Mouse (Mus musculus): Measurements from ENCODE around the gene Coro2a. TPM values are rescaled to one million over a fixed set of nuclear protein-coding genes. Genes with fewer than 3 reads are reported as not detected.

The Coro2a gene
- polyA plus RNA-seq (2012; rRNA removed), result 4.1 and 4.2 TPM in 2 replicates

DNA sequence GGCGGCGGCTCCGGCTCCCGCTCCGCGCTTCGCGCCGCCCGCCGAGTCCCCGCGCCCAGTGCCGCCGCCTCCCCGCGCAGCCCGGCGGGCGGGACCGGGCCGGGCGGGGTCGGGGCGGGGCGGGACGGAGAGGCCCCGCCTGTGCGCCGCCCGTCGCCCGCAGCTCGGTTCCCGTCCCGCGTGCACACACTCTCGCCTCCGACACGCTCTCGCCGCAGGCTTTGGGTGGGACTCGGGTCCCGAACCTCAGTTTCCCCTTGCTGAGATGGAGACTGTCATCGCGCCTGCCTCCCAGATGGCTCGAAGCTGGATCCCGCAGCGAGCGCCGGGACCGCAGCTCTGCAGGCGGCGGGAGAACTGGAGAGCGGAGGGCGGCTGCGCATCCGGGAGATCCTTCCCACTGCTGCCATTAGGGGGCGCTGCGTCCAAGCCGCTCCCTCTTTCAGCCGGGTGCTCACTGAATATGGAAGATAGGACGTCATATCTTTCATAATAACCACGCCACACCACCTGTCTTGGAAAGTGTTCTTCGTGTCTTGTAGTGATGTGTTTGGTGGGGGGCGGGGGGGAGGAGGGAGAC lies at the start of gene Coro2a:
Gene Coro2a (minus strand): TSS at position 359 of the 580 bp plus-strand sequence.
- Histone ChIP-seq H3K4me3 (ENCODE audit: insufficient read depth, low read depth, low read length) (peak within 1 kb of the TSS; percentile 60), H3K27me3 (replicated peaks; ENCODE audit: control insufficient read depth, insufficient read depth, low read length) (0 out of 2 replicates have a peak, but pooled peaks cover 1% of the 10 kb centered on the region), H3K4me1 (ENCODE audit: control insufficient read depth, insufficient read depth, low read length) (no peaks in the 10 kb centered on the region), H3K36me3 (ENCODE audit: control insufficient read depth, insufficient read depth, low read length) (no peaks in the 10 kb centered on the region), H3K27ac (ENCODE audit: insufficient read depth, low read depth, low read length) (no peak within 1 kb of the TSS)
- peak; percentile 62 for DNase-seq
- TF ChIP-seq CTCF (conservative IDR thresholded peaks at IDR 0.05; ENCODE audit: insufficient read depth, insufficient read length, low read depth, low read length), result peak; percentile 81
- TF ChIP-seq POLR2A (IDR thresholded peaks at IDR 0.05; ENCODE audit: low read depth, low read length), result no peak
- under 1% methylated on average over 39 of the region's 66 CpGs for WGBS

DNA sequence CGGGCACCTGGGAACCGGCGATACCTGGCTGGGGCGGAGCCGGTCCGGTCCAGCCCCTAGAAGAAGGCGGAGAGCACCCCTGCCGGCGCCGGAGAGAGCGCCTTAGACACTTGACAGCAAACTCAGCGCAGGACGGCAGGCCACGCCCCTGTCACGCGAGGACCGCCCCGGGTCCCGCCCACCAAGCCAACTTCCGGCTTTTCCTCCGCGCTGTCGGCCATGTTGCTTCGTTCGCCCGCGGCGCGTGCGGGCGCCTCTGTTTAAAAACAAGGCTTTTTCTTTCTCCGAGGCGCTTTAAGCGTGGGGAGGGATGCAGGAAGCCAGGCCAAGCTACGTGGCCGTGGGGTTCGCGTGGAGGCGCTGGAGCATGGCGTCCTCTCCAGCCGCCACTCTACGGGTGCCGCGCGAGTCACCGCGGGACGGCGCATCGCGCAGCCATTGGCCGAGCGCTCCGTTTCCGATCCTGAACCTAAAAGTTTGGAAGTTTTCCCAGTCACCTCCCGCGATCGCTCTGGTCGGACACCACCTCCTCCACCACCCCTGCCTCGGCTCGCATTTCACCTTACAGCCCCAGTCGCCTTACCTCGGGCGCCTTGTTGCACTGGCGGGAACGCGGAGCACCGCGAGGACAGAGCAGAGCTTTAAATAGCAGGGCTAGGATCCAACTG lies 48.2 kb upstream of the Coro2a start, which contains the start of gene Tbc1d2:
Gene Tbc1d2 (minus strand): TSS at position 124 of the 668 bp plus-strand sequence.
- TF ChIP-seq POLR2A (IDR thresholded peaks at IDR 0.05; ENCODE audit: low read depth, low read length) (peak; percentile 32), CTCF (conservative IDR thresholded peaks at IDR 0.05; ENCODE audit: insufficient read depth, insufficient read length, low read depth, low read length) (peak; percentile 37; the same call in 1 of the 2 replicates)
- H3K27ac ChIP-seq (ENCODE audit: insufficient read depth, low read depth, low read length), result peak within 1 kb of the TSS; percentile 91
- H3K36me3 ChIP-seq (ENCODE audit: control insufficient read depth, insufficient read depth, low read length), result no peaks in the 10 kb centered on the region
- peaks cover 15% of the 10 kb centered on the region; the same call in 1 of the 2 replicates for H3K4me1 ChIP-seq (ENCODE audit: control insufficient read depth, insufficient read depth, low read length)
- no peaks in the 10 kb centered on the region for H3K27me3 ChIP-seq (replicated peaks; ENCODE audit: control insufficient read depth, insufficient read depth, low read length)
- peak; percentile 98 for DNase-seq
- WGBS, result under 1% methylated on average over 69 of the region's 69 CpGs
- H3K4me3 ChIP-seq (ENCODE audit: insufficient read depth, low read depth, low read length), result peak within 1 kb of the TSS; percentile 92

DNA sequence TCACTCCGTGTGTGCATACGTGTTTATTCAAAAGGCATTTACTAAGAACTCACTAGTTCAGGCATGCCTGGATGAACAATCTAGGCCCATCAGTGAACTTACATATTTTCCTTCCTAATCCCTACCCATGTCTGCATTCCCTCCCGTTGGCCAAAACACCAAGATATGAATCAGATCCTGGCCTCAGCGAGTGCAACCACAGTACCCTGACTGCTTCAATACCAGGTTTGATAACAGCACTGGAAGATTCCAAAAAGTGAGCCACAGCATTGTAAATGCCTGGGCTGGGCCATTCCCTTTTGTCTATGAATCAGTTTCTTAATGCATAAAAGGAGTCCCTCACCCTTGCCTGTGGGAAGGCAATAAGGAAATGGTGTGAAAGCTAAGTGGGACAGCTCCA lies 47.2 kb upstream of the Coro2a start:
- WGBS, result 46% methylated on average over 4 of the region's 4 CpGs
- peak overlapping the region; percentile 58; the same call in 1 of the 2 replicates for H3K27ac ChIP-seq (ENCODE audit: insufficient read depth, low read depth, low read length)
- DNase-seq, result no peak
- peaks cover 15% of the 10 kb centered on the region; the same call in 1 of the 2 replicates for H3K4me1 ChIP-seq (ENCODE audit: control insufficient read depth, insufficient read depth, low read length)
- no peaks in the 10 kb centered on the region for H3K36me3 ChIP-seq (ENCODE audit: control insufficient read depth, insufficient read depth, low read length)
- H3K27me3 ChIP-seq (replicated peaks; ENCODE audit: control insufficient read depth, insufficient read depth, low read length), result no peaks in the 10 kb centered on the region
- TF ChIP-seq CTCF (conservative IDR thresholded peaks at IDR 0.05; ENCODE audit: insufficient read depth, insufficient read length, low read depth, low read length) (no peak), POLR2A (IDR thresholded peaks at IDR 0.05; ENCODE audit: low read depth, low read length) (no peak)
- H3K4me3 ChIP-seq (ENCODE audit: insufficient read depth, low read depth, low read length), result peak overlapping the region; percentile 92

DNA sequence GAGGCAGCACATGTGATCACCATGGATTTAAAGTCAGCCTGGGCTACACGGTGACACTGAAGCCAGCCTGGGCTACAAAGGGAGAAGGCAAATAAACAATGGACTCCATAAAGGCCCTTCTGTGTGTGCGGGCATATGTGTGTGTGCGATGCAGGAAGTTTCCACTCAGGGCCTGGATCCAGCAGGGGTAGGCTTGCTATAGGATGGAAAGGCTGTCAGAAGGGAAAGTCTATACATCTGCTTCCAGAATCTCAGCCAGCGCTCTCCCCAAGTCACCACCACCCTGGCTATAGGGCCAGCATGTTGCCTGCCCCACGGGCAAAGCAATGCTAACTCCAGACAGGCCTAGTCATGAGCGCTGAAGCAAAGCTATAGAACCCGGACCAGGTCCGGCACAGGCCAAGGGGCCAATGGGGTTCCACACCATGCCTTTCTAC lies 41.7 kb upstream of the Coro2a start:
- H3K36me3 ChIP-seq (ENCODE audit: control insufficient read depth, insufficient read depth, low read length), result no peaks in the 10 kb centered on the region
- 79% methylated on average over 8 of the region's 8 CpGs for WGBS
- peak overlapping the region; percentile 1; the same call in 1 of the 2 replicates for H3K27ac ChIP-seq (ENCODE audit: insufficient read depth, low read depth, low read length)
- no peaks in the 10 kb centered on the region for H3K27me3 ChIP-seq (replicated peaks; ENCODE audit: control insufficient read depth, insufficient read depth, low read length)
- TF ChIP-seq CTCF (conservative IDR thresholded peaks at IDR 0.05; ENCODE audit: insufficient read depth, insufficient read length, low read depth, low read length) (no peak), POLR2A (IDR thresholded peaks at IDR 0.05; ENCODE audit: low read depth, low read length) (no peak)
- H3K4me3 ChIP-seq (ENCODE audit: insufficient read depth, low read depth, low read length), result no peak overlapping the region
- no peak for DNase-seq
- H3K4me1 ChIP-seq (ENCODE audit: control insufficient read depth, insufficient read depth, low read length), result peaks cover 6% of the 10 kb centered on the region; the same call in 1 of the 2 replicates

DNA sequence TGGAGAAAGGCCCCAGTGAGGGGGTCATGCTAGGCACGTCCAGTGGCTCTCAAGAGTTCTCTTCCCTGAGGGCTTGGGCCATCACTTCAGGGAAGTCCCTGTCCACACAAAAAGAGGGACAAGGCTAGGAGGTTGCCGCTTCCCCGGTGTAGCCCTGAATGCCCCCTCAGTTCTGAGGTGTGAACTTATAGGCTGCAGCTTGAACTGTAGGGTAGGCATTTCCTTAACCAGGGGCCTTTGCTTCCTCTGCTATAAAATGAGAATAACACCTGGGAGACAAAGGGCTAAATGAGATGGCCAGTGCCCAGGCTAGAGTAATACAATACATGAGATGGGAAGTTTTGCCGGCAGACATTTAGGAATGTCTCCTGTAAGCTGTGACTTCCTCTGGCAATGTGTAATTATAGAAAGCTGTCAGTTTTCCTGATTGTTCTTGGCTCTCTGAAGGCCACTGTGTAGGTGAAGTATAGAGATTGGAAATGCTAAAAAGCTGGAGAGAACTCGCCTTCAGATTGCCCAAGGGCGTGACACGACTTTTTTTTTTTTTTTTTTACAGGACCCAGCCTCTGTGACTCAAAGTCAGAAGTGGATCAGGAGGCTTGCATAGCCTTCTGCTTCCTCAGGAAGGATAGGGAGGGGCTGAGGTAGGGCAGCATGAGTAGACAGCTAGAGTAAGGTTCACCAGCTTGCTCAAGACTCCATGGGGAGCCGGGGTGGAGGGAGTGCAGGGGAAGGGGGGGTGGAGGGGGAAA lies 41.1 kb upstream of the Coro2a start:
- H3K27ac ChIP-seq (ENCODE audit: insufficient read depth, low read depth, low read length), result peak overlapping the region; percentile 47; the same call in 1 of the 2 replicates
- no peaks in the 10 kb centered on the region for H3K27me3 ChIP-seq (replicated peaks; ENCODE audit: control insufficient read depth, insufficient read depth, low read length)
- no peaks in the 10 kb centered on the region for H3K36me3 ChIP-seq (ENCODE audit: control insufficient read depth, insufficient read depth, low read length)
- H3K4me3 ChIP-seq (ENCODE audit: insufficient read depth, low read depth, low read length), result no peak overlapping the region
- WGBS, result 46% methylated on average over 8 of the region's 8 CpGs
- H3K4me1 ChIP-seq (ENCODE audit: control insufficient read depth, insufficient read depth, low read length), result 0 out of 2 replicates have a peak, but pooled peaks cover 3% of the 10 kb centered on the region
- peak; percentile 69 for DNase-seq
- TF ChIP-seq POLR2A (IDR thresholded peaks at IDR 0.05; ENCODE audit: low read depth, low read length) (no peak), CTCF (conservative IDR thresholded peaks at IDR 0.05; ENCODE audit: insufficient read depth, insufficient read length, low read depth, low read length) (no peak)

DNA sequence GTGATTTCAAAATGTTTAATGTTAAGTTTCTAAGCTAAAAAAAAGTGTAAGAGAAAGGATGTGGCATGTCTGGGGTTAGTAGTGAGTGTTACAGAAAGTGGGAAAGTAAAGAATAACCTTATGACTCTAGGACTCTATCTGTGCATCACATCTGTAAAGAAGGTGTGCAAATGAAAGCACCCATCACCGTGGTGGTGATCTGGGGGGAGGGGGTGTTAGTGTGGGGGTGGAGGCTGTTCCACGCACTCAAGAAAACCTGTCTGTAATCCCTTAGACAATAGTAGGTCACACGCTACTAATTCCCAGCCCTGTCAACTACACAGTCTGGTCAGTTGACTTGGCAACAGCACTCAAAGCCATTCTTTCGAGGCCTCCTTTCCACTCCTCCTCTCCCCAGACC lies 39.3 kb upstream of the Coro2a start:
- no peaks in the 10 kb centered on the region for H3K36me3 ChIP-seq (ENCODE audit: control insufficient read depth, insufficient read depth, low read length)
- H3K27me3 ChIP-seq (replicated peaks; ENCODE audit: control insufficient read depth, insufficient read depth, low read length), result no peaks in the 10 kb centered on the region
- DNase-seq, result no peak
- TF ChIP-seq CTCF (conservative IDR thresholded peaks at IDR 0.05; ENCODE audit: insufficient read depth, insufficient read length, low read depth, low read length) (no peak), POLR2A (IDR thresholded peaks at IDR 0.05; ENCODE audit: low read depth, low read length) (no peak)
- 0 out of 2 replicates have a peak, but pooled peaks cover 3% of the 10 kb centered on the region for H3K4me1 ChIP-seq (ENCODE audit: control insufficient read depth, insufficient read depth, low read length)
- H3K4me3 ChIP-seq (ENCODE audit: insufficient read depth, low read depth, low read length), result no peak overlapping the region
- 59% methylated on average over 4 of the region's 4 CpGs for WGBS
- no peak overlapping the region for H3K27ac ChIP-seq (ENCODE audit: insufficient read depth, low read depth, low read length)
